Mouse (Mus musculus) kidney, adult 2 months (tissue): ENCODE results near the gene Id3.

Source experiments
- CTCF ChIP-seq: fragments of 200-500 bp; conservative IDR thresholded peaks from 2 replicates; pipeline ENCODE4 v1.5.1; 2011; ENCODE audit warnings: low read depth, mild to moderate bottlenecking, control low read depth, low read length, moderate library complexity, mixed read lengths; ENCODE audit not compliant: insufficient read depth, insufficient read length
- POLR2A ChIP-seq: fragments of 200-500 bp; IDR thresholded peaks from one replicate; pipeline ENCODE4 v1.6.1; 2011; ENCODE audit warnings: low read depth, low read length, control low read depth

DNA sequence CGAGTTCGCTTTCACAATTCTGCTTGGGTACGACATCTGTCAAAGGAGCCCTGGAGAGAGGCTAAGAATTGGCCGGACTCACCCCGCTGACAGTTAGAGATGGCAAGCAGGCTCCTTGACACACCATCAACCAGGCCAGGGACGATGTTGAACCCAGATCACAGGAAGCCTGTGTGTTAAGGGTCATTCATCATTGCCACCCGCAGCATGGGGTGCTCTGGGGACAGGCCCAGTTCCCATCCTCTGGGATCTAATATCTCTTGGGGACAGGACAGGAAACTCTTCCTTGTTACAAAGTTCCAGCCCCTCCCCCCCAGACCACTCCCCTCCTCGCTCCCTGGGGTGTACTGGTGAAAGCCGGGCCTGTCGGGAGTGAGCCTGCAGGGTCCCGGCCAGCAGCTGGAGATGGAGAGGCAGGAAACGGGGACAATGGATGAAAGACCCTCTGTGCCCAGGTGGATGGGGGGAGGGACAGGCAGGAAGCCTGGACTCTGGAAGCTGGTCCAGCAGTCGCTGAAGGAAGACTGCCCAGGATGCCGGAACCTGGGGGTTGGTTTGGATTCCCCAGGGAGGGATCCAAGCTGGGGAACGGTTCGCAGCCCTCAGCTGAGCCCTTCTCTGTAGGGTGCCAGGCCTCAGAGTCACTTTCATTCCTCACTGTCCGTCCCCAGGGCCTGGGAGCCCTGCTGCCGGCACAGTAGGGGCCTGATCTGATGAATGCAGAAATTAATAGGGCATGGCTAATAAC, 38.5 kb upstream of the Id3 start:
- TF ChIP-seq POLR2A (no peak), CTCF (no peak)
